In the genomic region with DNA sequence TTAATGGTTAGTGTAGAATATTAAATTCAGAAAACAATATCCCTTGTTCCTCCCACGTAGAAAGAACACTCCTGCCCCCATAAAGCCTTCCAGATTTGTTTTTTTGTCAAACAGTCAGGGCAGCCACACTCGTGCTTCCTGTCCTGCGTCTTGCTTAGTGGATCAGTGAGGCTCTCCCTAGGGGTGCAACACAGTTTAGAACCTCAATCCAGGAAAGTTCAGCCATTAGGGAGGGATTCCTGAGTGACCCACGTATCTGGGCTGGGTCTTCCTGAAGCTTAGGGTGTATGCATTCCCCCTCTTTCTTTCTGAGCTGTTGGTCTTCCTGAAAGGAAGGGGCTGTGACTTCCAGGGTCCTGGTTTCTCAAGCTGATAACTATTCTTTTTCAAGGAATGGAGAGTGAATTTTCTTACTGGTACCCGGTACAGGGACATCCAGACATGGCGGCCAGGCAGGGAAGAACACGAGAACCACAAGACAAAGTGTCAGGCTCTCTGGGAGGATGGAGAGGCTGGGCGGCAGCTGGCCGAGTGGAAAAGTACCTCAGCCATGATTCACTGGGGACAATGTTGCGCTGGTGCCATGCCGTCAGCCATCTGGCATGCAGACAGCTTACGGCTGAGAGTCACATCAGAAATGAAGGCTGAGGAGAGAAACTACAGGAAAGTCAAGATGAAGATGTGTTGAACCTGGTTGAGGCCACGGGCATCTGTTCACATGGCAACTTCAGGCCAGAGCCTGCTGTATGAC, we compare ENCODE assay signal across 13 mouse cellular contexts. TPM values are rescaled to one million over a fixed set of nuclear protein-coding genes. Genes with fewer than 3 reads are reported as not detected.
DNase-seq lines count a peak whose midpoint lies in the region; ATAC-seq and TF ChIP-seq lines count a peak whose summit lies in the region.
"Had no signal": no experiment of that assay in that cellular context is flagged by ENCODE, and none has a peak within 500 bp of the region (broad histone marks: within the 10 kb centered on the region; RNA-seq: fewer than 3 reads in every experiment).

No protein-coding gene starts in this region.

- H3K4me1 ChIP-seq in forebrain, embryonic 12.5 days: no peaks in the 10 kb centered on the region
- H3K4me1 ChIP-seq: forebrain, embryonic 13.5 days had no signal

- no peaks in the 10 kb centered on the region for H3K27me3 ChIP-seq in forebrain, embryonic 12.5 days
- H3K27me3 ChIP-seq: forebrain, embryonic 13.5 days had no signal

- WGBS in forebrain, embryonic 12.5 days: 75% methylated on average over 13 of the region's 13 CpGs

- H3K4me2 ChIP-seq in forebrain, embryonic 12.5 days: no peak overlapping the region
- H3K4me2 ChIP-seq: forebrain, embryonic 13.5 days had no signal

- DNase-seq in gastrocnemius, adult 2 months: peak; percentile 49
- no peak for DNase-seq in gastrocnemius, postnatal 25 days
- peak; percentile 55 to 59 for DNase-seq in left cerebral cortex, adult 18-20 months (ENCODE audit: low spot score in 2 of 2)
- no peak for DNase-seq in left cerebral cortex, adult 8-10 months (ENCODE audit: low spot score in 2 of 2)
- peak; percentile 79 for DNase-seq in brain, adult 2 months (ENCODE audit: low read depth, low spot score)
- DNase-seq in heart, postnatal 4 days: peak; percentile 42
- DNase-seq in kidney, postnatal 4 days: no peak
- DNase-seq: kidney, postnatal 36 days; right cerebral cortex, postnatal 25 days had no signal

- TF ChIP-seq CTCF in gastrocnemius, adult 2 months (IDR thresholded peaks at IDR 0.05): no peak

- H3K9ac ChIP-seq in forebrain, embryonic 12.5 days: no peak overlapping the region
- H3K9ac ChIP-seq: forebrain, embryonic 13.5 days; liver, embryonic 14.5 days had no signal

- no peak for ATAC-seq in forebrain, embryonic 12.5 days (ENCODE audit: low FRiP score)
- ATAC-seq: forebrain, embryonic 13.5 days had no signal

- H3K4me3 ChIP-seq in gastrocnemius, adult 2 months: no peak overlapping the region
- H3K4me3 ChIP-seq in forebrain, embryonic 12.5 days (replicated peaks): no peak overlapping the region
- H3K4me3 ChIP-seq: forebrain, embryonic 13.5 days had no signal

- intact Hi-C loops in gastrocnemius, adult 2 months (cut with DNase I): no loop called here

- peak overlapping the region; percentile 38; the same call in 1 of the 2 replicates for H3K27ac ChIP-seq in gastrocnemius, adult 2 months
- no peak overlapping the region for H3K27ac ChIP-seq in forebrain, embryonic 12.5 days
- H3K27ac ChIP-seq: forebrain, embryonic 13.5 days; liver, embryonic 14.5 days had no signal

- no peaks in the 10 kb centered on the region for H3K36me3 ChIP-seq in forebrain, embryonic 12.5 days (replicated peaks)

- H3K9me3 ChIP-seq in forebrain, embryonic 12.5 days: no peaks in the 10 kb centered on the region
- H3K9me3 ChIP-seq: forebrain, embryonic 13.5 days had no signal

RNA-seq across cellular contexts. Expression of a gene that starts 12.8 kb away (rescaled TPM):
- total RNA-seq in gastrocnemius, adult 2 months (2021): 10 to 100 TPM; 23.9 to 32.6 TPM
- total RNA-seq in gastrocnemius, postnatal 25 days (2021): 10 to 100 TPM; 31.9 to 34.9 TPM
- 100 to 1,000 TPM; 179 to 186 TPM for total RNA-seq in left cerebral cortex, adult 18-20 months (2021)
- total RNA-seq in left cerebral cortex, adult 8-10 months (2022): 100 to 1,000 TPM; 156 to 180 (median 161) TPM
- total RNA-seq in heart, postnatal 4 days (2021): 100 to 1,000 TPM; 125 to 139 TPM
- polyA plus RNA-seq in forebrain, embryonic 12.5 days (2016; fragmentation: Nextera tagmentation; extraction: Ambion mirVana): 3.1 and 5.9 TPM in 2 replicates
- total RNA-seq: megakaryocyte, adult 5-6 weeks had no signal

RNA-seq across cellular contexts. Expression of a gene that starts 57.6 kb away (rescaled TPM):
- total RNA-seq in gastrocnemius, adult 2 months (2021): 10 to 100 TPM; 23.4 to 28.2 TPM
- total RNA-seq in gastrocnemius, postnatal 25 days (2021): 10 to 100 TPM; 22.8 to 23.2 TPM
- total RNA-seq in left cerebral cortex, adult 18-20 months (2021): 10 to 100 TPM; 85.4 to 92.8 TPM
- 100 to 1,000 TPM in 1 of 4 experiments, 10 to 100 TPM in 3; 94.6 to 101 (median 96.9) TPM for total RNA-seq in left cerebral cortex, adult 8-10 months (2022)
- 10 to 100 TPM; 60.1 TPM for total RNA-seq in heart, postnatal 4 days (2021)
- 32.1 and 34.9 TPM in 2 replicates for polyA plus RNA-seq in forebrain, embryonic 12.5 days (2016; fragmentation: Nextera tagmentation; extraction: Ambion mirVana)

Comparison
In these comparisons a context has a peak if more than half of its experiments do, and no peak if none do; other contexts are left out.
1. DNase-seq: peak in gastrocnemius, adult 2 months (single experiment), left cerebral cortex, adult 18-20 months (2 of 2), brain, adult 2 months (single experiment) and heart, postnatal 4 days (single experiment); none in gastrocnemius, postnatal 25 days (single experiment), left cerebral cortex, adult 8-10 months (0 of 2) and kidney, postnatal 4 days (0 of 2).